Mouse (Mus musculus): ENCODE results near the gene Ifnk.

Ifnk gene

DNA sequence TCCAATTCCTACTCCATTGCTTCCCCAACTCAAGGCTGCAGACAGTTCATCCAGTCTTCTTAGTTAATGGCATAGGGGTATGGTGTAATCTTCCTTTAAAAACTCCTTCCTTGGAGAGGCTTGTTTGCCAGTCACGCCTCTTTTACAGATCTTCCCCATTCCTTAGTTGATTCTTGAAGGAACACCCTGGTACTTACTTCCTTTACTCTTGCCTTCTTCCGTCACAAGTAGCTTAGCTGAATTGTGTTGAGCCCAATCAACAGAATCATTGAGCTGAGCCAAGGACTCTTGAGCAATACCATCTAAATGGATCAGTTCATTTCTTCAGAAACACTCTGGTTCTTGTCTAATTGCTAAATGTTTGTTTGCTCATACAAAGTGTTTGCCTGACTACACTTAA lies 13.4 kb downstream of the Ifnk start:
- CTCF ChIA-PET, result interaction anchor here in 1 of 4 experiments (1.1 kb wide), 1 partner anchor 8 kb away, joined by 3 read pairs; the partner anchor contains the start of gene Mob3b
- POLR2A ChIA-PET, result interaction anchor here in 2 of 4 experiments (1.2 to 2.0 kb wide), 4 partner anchors 8 to 23 kb away, joined by 3 to 9 read pairs (median 3); partner anchors contain the start of gene Mob3b (in 2 of the 2)

DNA sequence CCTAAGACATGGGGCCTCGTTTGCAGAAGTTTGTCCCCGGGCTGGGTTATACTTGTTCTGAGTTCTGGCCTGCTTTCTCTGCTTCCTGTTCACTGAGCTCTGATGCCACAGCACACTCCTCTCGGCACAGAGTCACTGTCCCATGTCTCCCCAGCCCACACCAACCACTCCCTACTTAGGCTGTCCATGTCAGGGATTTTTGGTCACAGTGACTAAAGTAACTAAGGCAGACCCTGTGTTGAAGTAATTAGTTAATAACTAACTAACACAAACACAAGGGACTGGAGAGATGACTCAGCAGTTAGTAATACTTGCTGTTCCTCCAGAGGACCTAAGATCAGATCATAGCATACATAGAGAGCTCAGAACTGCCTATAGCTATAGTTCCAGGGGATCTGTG lies 14.1 kb downstream of the Ifnk start:
- CTCF ChIA-PET, result interaction anchor here in 1 of 4 experiments (1.1 kb wide), 1 partner anchor 9 kb away, joined by 3 read pairs; the partner anchor contains the start of gene Mob3b
- POLR2A ChIA-PET, result interaction anchor here in 3 of 4 experiments (0.6 to 2.0 kb wide), 9 partner anchors 9 to 256 kb away, joined by 3 to 9 read pairs (median 3); partner anchors contain the start of genes Mob3b (in 3 of the 3) and Ifnk (in 1 of the 3)

- POLR2A ChIA-PET, result interaction anchor here in 1 of 4 experiments (0.9 kb wide), 1 partner anchor 10 kb away, joined by 3 read pairs; the partner anchor contains the start of gene Mob3b
- CTCF ChIA-PET, result interaction anchor here in 2 of 4 experiments (0.6 to 1.0 kb wide), 3 partner anchors 11 to 142 kb away, joined by 3 to 5 read pairs (median 5); partner anchors contain the start of gene Mob3b (in 2 of the 2)
Observed at GRCm38 (mm10) chr4:35167855-35168254, 16.0 kb downstream of the Ifnk start.

- ChIA-PET CTCF (interaction anchor here in 1 of 4 experiments (1.3 kb wide), 1 partner anchor 12 kb away, joined by 4 read pairs; the partner anchor contains the start of gene Mob3b), POLR2A (interaction anchor here in 2 of 4 experiments (0.6 to 1.1 kb wide), 2 partner anchors 12 to 37 kb away, joined by 3 to 5 read pairs; partner anchors contain the start of gene Mob3b (in 1 of the 2))
Observed at GRCm38 (mm10) chr4:35169571-35170125, 17.8 kb downstream of the Ifnk start.

GRCm38 (mm10) chr4:35172471-35172870 lies 20.6 kb downstream of the Ifnk start:
- CTCF ChIA-PET, result interaction anchor here in 1 of 4 experiments (0.9 kb wide), 1 partner anchor 16 kb away, joined by 4 read pairs; the partner anchor contains the start of gene Mob3b
- POLR2A ChIA-PET, result no interaction called here

DNA sequence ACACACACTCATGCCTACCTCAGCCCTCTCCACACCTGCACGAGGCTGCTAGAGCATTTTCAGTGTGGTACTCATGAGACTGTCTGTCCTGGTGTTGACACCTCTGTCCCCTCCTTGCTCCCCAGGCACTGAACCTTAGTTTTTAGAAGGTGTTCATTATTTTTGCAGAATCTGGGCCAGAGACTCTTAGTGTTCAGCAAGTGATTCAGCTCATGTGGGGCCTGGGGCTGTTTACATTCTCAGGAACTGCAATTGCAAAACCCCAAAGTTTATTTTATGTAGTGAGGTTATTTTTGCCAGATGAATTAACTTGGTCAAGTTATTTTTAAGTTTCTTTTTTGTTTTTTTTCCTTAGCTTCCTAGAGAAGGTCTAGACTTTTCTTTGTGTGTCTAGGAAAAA lies 21.7 kb downstream of the Ifnk start:
- ChIA-PET CTCF (no interaction called here), POLR2A (interaction anchor here in 1 of 4 experiments (0.6 kb wide), 1 partner anchor 19 kb away, joined by 4 read pairs; no protein-coding TSS in a partner anchor)

DNA sequence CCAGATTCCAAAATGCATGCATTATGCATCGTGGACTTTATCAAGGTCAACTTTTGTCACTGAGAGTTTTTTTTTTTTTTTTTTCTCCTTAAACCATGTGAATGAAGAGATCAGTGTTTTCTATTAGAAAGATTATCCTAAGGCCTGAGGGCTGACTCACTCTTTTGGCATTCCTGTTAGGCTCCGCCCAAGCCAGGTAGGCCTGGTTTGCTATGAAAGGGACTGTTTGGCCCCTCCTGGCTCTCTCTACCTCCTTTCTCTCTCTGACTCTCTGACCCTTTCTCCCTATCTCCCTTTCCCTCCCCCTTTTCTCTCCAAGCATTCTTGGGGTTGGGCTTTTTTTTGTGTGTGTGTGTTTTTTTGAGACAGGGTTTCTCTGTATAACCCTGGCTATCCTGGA lies 23.7 kb downstream of the Ifnk start:
- CTCF ChIA-PET, result no interaction called here
- POLR2A ChIA-PET, result no interaction called here

DNA sequence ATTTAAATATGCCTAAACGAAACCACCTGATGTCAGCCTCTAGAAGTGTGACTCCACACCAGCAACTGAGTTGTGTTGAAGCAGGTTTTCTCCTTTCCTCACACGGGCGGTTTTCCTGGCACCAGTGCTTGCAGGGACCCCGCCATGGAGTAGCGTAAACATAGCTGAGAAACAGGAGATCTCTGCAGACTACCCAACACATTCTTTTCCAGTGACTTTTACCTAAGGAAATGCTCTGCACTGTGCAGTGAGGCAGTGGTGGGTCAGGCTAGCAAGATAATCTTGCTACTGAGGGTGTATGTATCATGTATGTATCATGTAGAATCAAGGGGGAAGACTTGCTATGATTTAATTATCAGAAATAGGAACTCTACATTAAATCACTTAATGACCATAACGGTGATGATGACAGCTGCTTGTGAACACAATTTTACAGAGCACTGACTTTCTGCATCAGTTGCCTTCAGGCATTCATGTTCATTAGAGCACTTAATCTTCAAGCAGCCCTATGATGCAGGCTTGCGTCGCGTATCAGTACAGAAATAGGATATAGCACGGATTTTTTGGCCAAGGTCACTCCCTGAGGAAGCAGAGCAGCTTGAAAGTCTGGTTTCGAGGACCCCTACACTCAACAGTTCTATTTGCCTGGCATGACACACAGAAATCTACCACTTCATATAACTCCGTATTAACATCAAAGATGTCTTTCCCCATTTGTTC lies 26.2 kb downstream of the Ifnk start:
- POLR2A ChIA-PET, result interaction anchor here in 2 of 4 experiments (0.6 to 0.8 kb wide), 2 partner anchors 21 to 549 kb away, joined by 3 read pairs; partner anchors contain the start of gene Mob3b (in 1 of the 2)

GRCm38 (mm10) chr4:35187617-35188326 lies 35.9 kb downstream of the Ifnk start:
- POLR2A ChIA-PET, result interaction anchor here in 1 of 4 experiments (0.6 to 1.6 kb wide), 2 partner anchors 22 to 219 kb away, joined by 3 to 4 read pairs; no protein-coding TSS in a partner anchor
- CTCF ChIA-PET, result interaction anchor here in 3 of 4 experiments (0.7 to 1.4 kb wide), 3 partner anchors 31 to 378 kb away, joined by 3 read pairs; partner anchors contain the start of gene Mob3b (in 1 of the 3)

More for the DNA sequence above, 26.2 kb downstream of the Ifnk start:
- CTCF ChIA-PET, result no interaction called here

- ChIA-PET CTCF (no interaction called here), POLR2A (interaction anchor here in 3 of 4 experiments (0.6 to 1.5 kb wide), 6 partner anchors 14 to 314 kb away, joined by 3 to 5 read pairs (median 3); partner anchors contain the start of gene Mob3b (in 1 of the 3))
Observed at GRCm38 (mm10) chr4:35189794-35190193, 37.9 kb downstream of the Ifnk start.

- POLR2A ChIA-PET, result interaction anchor here in 3 of 4 experiments (0.6 to 1.3 kb wide), 3 partner anchors 11 to 19 kb away, joined by 3 to 4 read pairs (median 3); no protein-coding TSS in a partner anchor
- CTCF ChIA-PET, result interaction anchor here in 2 of 4 experiments (0.7 to 2.2 kb wide), 2 partner anchors 35 to 60 kb away, joined by 3 to 7 read pairs; partner anchors contain the start of gene Mob3b (in 1 of the 2)
Observed at GRCm38 (mm10) chr4:35192725-35193124, 40.9 kb downstream of the Ifnk start.

DNA sequence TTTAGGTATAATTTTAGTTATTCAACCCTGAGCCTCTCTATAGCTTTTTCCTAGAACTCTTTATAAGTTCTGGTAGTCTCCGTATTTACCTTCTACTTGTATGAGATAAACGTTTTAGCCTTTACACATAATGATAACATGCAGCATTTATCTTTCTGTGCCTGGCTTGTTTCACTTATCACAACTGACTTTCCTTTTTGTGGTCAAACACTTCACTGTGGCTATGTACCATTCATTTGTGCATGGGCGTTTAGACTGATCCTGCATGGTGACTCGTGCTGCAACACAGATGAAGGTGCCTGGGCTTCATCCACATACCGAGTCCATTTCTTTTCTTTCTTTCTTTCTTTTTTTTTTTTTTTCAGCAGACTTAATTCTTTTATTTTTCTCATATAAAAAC lies 49.8 kb downstream of the Ifnk start:
- ChIA-PET CTCF (interaction anchor here in 1 of 4 experiments (0.6 kb wide), 1 partner anchor 209 kb away, joined by 8 read pairs; no protein-coding TSS in a partner anchor), POLR2A (no interaction called here)

Measured in embryonic stem cell, embryonic (primary cell).